Mouse (Mus musculus) megakaryocyte, adult 5-6 weeks (primary cell): ENCODE data around the gene Atp1a4. TPM values are rescaled to one million over a fixed set of nuclear protein-coding genes. Genes with fewer than 3 reads are reported as not detected.

Experiments
- ATAC-seq: 2 replicates; pipeline ENCODE4 v1.8.0; 2016; ENCODE audit warnings: mild to moderate bottlenecking, inconsistent platforms; ENCODE audit not compliant: poor library complexity, severe bottlenecking
- total RNA-seq, 2 experiments: library from RNA; stranded (forward) in 1 of 2; stranded (reverse) in 1 of 2; fragments of 153-499, 151-499 nt in 1 of 2; fragments of 221-1000, 200-1000 nt in 1 of 2; gene quantifications; 2 replicates each; pipeline versions ENCODE4 v1.2.3 to v1.2.4; 2015 to 2017

The Atp1a4 gene
- total RNA-seq, 2 experiments from 2014 or later: not detected

- ATAC-seq: no peak
Observed at GRCm38 (mm10) chr1:172198996-172199395, 59.2 kb downstream of the Atp1a4 start.

GRCm38 (mm10) chr1:172198316-172198715 lies 59.9 kb downstream of the Atp1a4 start:
- ATAC-seq: no peak

GRCm38 (mm10) chr1:172197851-172198250 lies 60.4 kb downstream of the Atp1a4 start:
- ATAC-seq: no peak

- no peak for ATAC-seq
Observed at GRCm38 (mm10) chr1:172197146-172197545, 61.1 kb downstream of the Atp1a4 start.

- no peak for ATAC-seq
Observed at GRCm38 (mm10) chr1:172194435-172194834, 63.8 kb downstream of the Atp1a4 start.

- no peak for ATAC-seq
Observed at GRCm38 (mm10) chr1:172192217-172192616, 66.0 kb downstream of the Atp1a4 start.

- no peak for ATAC-seq
Observed at GRCm38 (mm10) chr1:172191578-172191977, 66.6 kb downstream of the Atp1a4 start.

- peak; percentile 33; the same call in 1 of the 2 replicates for ATAC-seq
Observed at GRCm38 (mm10) chr1:172188891-172189290, 69.3 kb downstream of the Atp1a4 start.

- ATAC-seq: 0 out of 2 replicates have a peak, but pooled peaks have one; percentile 30
Observed at GRCm38 (mm10) chr1:172186401-172187289, 71.6 kb downstream of the Atp1a4 start.

GRCm38 (mm10) chr1:172183915-172184314 lies 74.3 kb downstream of the Atp1a4 start:
- no peak for ATAC-seq

- ATAC-seq: no peak
Observed at GRCm38 (mm10) chr1:172183056-172183455, 75.2 kb downstream of the Atp1a4 start.

GRCm38 (mm10) chr1:172181777-172182176 lies 76.4 kb downstream of the Atp1a4 start:
- no peak for ATAC-seq

- no peak for ATAC-seq
Observed at GRCm38 (mm10) chr1:172180881-172181280, 77.3 kb downstream of the Atp1a4 start.

GRCm38 (mm10) chr1:172179102-172179501 lies 79.1 kb downstream of the Atp1a4 start:
- no peak for ATAC-seq

- no peak for ATAC-seq
Observed at GRCm38 (mm10) chr1:172177791-172178190, 80.4 kb downstream of the Atp1a4 start.

Other genes starting within 250 kb of the Atp1a4 start
- 2.1 and 2.8 TPM in 2 replicates for gene Vangl2, start 230.0 kb downstream of the Atp1a4 start, total RNA-seq (2015)
- gene Vangl2, start 230.0 kb downstream of the Atp1a4 start, total RNA-seq (2017): 1.8 and 2.5 TPM in 2 replicates
- not detected in 2 replicates for gene Nhlh1, start 200.8 kb downstream of the Atp1a4 start, total RNA-seq (2015)
- gene Nhlh1, start 200.8 kb downstream of the Atp1a4 start, total RNA-seq (2017): not detected in 2 replicates
- 120 and 132 TPM in 2 replicates for gene Copa, start 175.9 kb downstream of the Atp1a4 start, total RNA-seq (2015)
- gene Copa, start 175.9 kb downstream of the Atp1a4 start, total RNA-seq (2017): 122 and 132 TPM in 2 replicates
- gene Ncstn, start 175.6 kb downstream of the Atp1a4 start, total RNA-seq (2015): 81.2 and 87.8 TPM in 2 replicates
- gene Ncstn, start 175.6 kb downstream of the Atp1a4 start, total RNA-seq (2017): 39.8 and 45.5 TPM in 2 replicates
- gene Pex19, start 131.7 kb downstream of the Atp1a4 start, total RNA-seq (2015): 16.6 and 17.5 TPM in 2 replicates
- 33.9 and 36.5 TPM in 2 replicates for gene Pex19, start 131.7 kb downstream of the Atp1a4 start, total RNA-seq (2017)
- gene Dcaf8, start 110.3 kb downstream of the Atp1a4 start, total RNA-seq (2015): 18.9 and 19.4 TPM in 2 replicates
- 63.9 and 71.6 TPM in 2 replicates for gene Dcaf8, start 110.3 kb downstream of the Atp1a4 start, total RNA-seq (2017)
- gene Pea15a, start 51.6 kb downstream of the Atp1a4 start, total RNA-seq (2015): 16.1 and 17.5 TPM in 2 replicates
- 13.6 and 18.5 TPM in 2 replicates for gene Pea15a, start 51.6 kb downstream of the Atp1a4 start, total RNA-seq (2017)
- gene Casq1, start 38.5 kb downstream of the Atp1a4 start, total RNA-seq (2015): not detected in 2 replicates
- not detected in 2 replicates for gene Casq1, start 38.5 kb downstream of the Atp1a4 start, total RNA-seq (2017)
- gene Igsf8, start 3.2 kb upstream of the Atp1a4 start, total RNA-seq (2015): 29.6 and 40.0 TPM in 2 replicates
- gene Igsf8, start 3.2 kb upstream of the Atp1a4 start, total RNA-seq (2017): 26.1 and 34.4 TPM in 2 replicates
- 0.02 TPM in 1 of 2 replicates, not detected in the other for gene Atp1a2, start 39.6 kb upstream of the Atp1a4 start, total RNA-seq (2015)
- not detected in 2 replicates for gene Atp1a2, start 39.6 kb upstream of the Atp1a4 start, total RNA-seq (2017)
- not detected in 2 replicates for gene Kcnj9, start 70.9 kb upstream of the Atp1a4 start, total RNA-seq (2015)
- not detected in 2 replicates for gene Kcnj9, start 70.9 kb upstream of the Atp1a4 start, total RNA-seq (2017)
- gene Kcnj10, start 82.8 kb upstream of the Atp1a4 start, total RNA-seq (2015): 0.23 and 0.42 TPM in 2 replicates
- gene Kcnj10, start 82.8 kb upstream of the Atp1a4 start, total RNA-seq (2017): 0.26 and 0.28 TPM in 2 replicates
- 14.1 and 15.5 TPM in 2 replicates for gene Pigm, start 118.1 kb upstream of the Atp1a4 start, total RNA-seq (2015)
- 14.8 and 15.1 TPM in 2 replicates for gene Pigm, start 118.1 kb upstream of the Atp1a4 start, total RNA-seq (2017)
- 2.3 and 3.1 TPM in 2 replicates for gene Slamf9, start 216.9 kb upstream of the Atp1a4 start, total RNA-seq (2015)
- gene Slamf9, start 216.9 kb upstream of the Atp1a4 start, total RNA-seq (2017): 0.11 and 1.5 TPM in 2 replicates
- gene Igsf9, start 223.4 kb upstream of the Atp1a4 start, total RNA-seq (2015): 0.20 and 1.9 TPM in 2 replicates
- 0.16 TPM in 1 of 2 replicates, not detected in the other for gene Igsf9, start 223.4 kb upstream of the Atp1a4 start, total RNA-seq (2017)
- 667 and 741 TPM in 2 replicates for gene Tagln2, start 241.6 kb upstream of the Atp1a4 start, total RNA-seq (2015)
- 334 and 340 TPM in 2 replicates for gene Tagln2, start 241.6 kb upstream of the Atp1a4 start, total RNA-seq (2017)